Mouse (Mus musculus) adrenal gland, postnatal 0 days (tissue): ENCODE measurements around the gene Gm17359. TPM values are rescaled to one million over a fixed set of nuclear protein-coding genes. Genes with fewer than 3 reads are reported as not detected.

Experiments
- polyA plus RNA-seq: library from polyadenylated mRNA; unstranded; fragments of >200 nt; fragmentation: Nextera tagmentation; extraction: Ambion mirVana; gene quantifications from 2 replicates; pipeline ENCODE4 v1.2.1, GENCODE M21; 2015

Gene Gm17359
- polyA plus RNA-seq, result not detected in 2 replicates

GRCm38 (mm10) chr3:79336044-79336766, at the start of gene Gm17359:
Gm17359 (plus strand) TSS chr3:79336661.

Other genes with a start within 250 kb of the Gm17359 start
- 4.2 and 4.3 TPM in 2 replicates for gene Rapgef2, start 50.1 kb upstream of the Gm17359 start, polyA plus RNA-seq
- gene Fnip2, start 231.1 kb downstream of the Gm17359 start, polyA plus RNA-seq, result 1.4 and 2.1 TPM in 2 replicates